Mouse (Mus musculus) spleen, adult 2 months (tissue): ENCODE results near the gene Olfm3.

ENCODE experiments used
- CTCF ChIP-seq: fragments of 200-500 bp; IDR thresholded peaks from 2 replicates; pipeline ENCODE4 v1.5.1; 2011; ENCODE audit warnings: mild to moderate bottlenecking, inconsistent platforms; ENCODE audit not compliant: insufficient read depth, insufficient read length, insufficient replicate concordance; ENCODE audit errors: extremely low read depth
- POLR2A ChIP-seq: fragments of 200-500 bp; IDR thresholded peaks from 2 replicates; pipeline ENCODE4 v1.6.1; 2011; ENCODE audit warnings: low read depth, low read length, inconsistent platforms

- no peak for TF ChIP-seq CTCF
- no peak for TF ChIP-seq POLR2A
Measured at GRCm38 (mm10) chr3:115081371-115081770, 177.5 kb downstream of the Olfm3 start.
